Mouse (Mus musculus) brain, embryonic 14.5 days (tissue): Measurements from ENCODE around the gene Gm21627. TPM values are rescaled to one million over a fixed set of nuclear protein-coding genes. Genes with fewer than 3 reads are reported as not detected.
"Not testable (repeated sequence)": the region's sequence is repeated elsewhere in the genome, so short reads cannot be mapped to it uniquely, and the experiment has no call there.

Source experiments
- DNase-seq: peaks from one replicate; pipeline ENCODE4 v3.0.0-alpha.2; 2011; ENCODE audit warnings: low read depth
- polyA plus RNA-seq: library from polyadenylated mRNA; depleted of rRNA; stranded (reverse); fragments of >200 nt; gene quantifications from 2 replicates; pipeline ENCODE4 v1.2.3, GENCODE M21; 2012; rRNA removed

Gene Gm21627
- polyA plus RNA-seq, result not detected in 2 replicates

DNA sequence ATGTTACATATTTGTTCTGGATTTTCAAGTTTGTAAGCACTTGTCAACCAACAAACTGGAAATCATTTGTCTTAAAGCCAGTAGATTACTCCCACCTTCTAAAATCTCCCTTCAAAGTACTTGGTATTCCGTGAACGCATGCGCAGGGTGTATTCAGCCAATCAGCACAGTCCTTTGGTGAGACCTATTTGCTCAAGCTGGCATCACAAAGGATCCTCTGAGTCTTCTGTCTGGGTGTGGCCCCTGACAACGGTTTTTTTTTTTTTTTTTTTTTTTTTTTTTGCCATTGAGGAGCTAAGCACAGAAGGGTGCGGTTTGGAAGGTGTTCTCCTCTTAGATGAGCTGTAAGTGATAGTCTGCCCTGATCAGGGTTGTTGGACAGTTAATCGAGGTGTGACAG lies at the start of gene Gm21627:
Gm21627 (plus strand) TSS at position 301 of the 400 bp plus-strand sequence.
- not testable (repeated sequence) for DNase-seq
